Mouse (Mus musculus) forebrain, embryonic 15.5 days (tissue): Measurements from ENCODE around the gene Pxylp1. TPM values are rescaled to one million over a fixed set of nuclear protein-coding genes. Genes with fewer than 3 reads are reported as not detected.

Source experiments
- ATAC-seq: fragments of 200-750 bp; cut with Nextera tagmentation; replicated peaks from 2 replicates; pipeline ENCODE4 v1.8.0; 2017; ENCODE audit warnings: mild to moderate bottlenecking, moderate TSS enrichment, moderate library complexity
- H3K27ac ChIP-seq: fragments of 300-500 bp; sonication (generic); replicated peaks from 2 replicates; pipeline ENCODE4 v1.5.1; 2015; ENCODE audit warnings: mild to moderate bottlenecking, inconsistent platforms
- H3K27me3 ChIP-seq: fragments of 300-500 bp; sonication (generic); 2 replicates; pipeline ENCODE4 v1.6.1; 2015; ENCODE audit warnings: inconsistent platforms
- H3K36me3 ChIP-seq: fragments of 300-500 bp; sonication (generic); 2 replicates; pipeline ENCODE4 v1.6.1; 2015; ENCODE audit warnings: mild to moderate bottlenecking, inconsistent platforms
- H3K4me1 ChIP-seq: fragments of 300-500 bp; sonication (generic); 2 replicates; pipeline ENCODE4 v1.6.1; 2015; ENCODE audit warnings: inconsistent platforms
- H3K4me2 ChIP-seq: fragments of 300-500 bp; sonication (generic); replicated peaks from 2 replicates; pipeline ENCODE4 v1.6.1; 2015; ENCODE audit warnings: mild to moderate bottlenecking, inconsistent platforms
- H3K4me3 ChIP-seq: fragments of 300-500 bp; sonication (generic); 2 replicates; pipeline ENCODE4 v1.5.1; 2015; ENCODE audit warnings: mild to moderate bottlenecking, inconsistent platforms
- H3K9ac ChIP-seq: fragments of 300-500 bp; sonication (generic); replicated peaks from 2 replicates; pipeline ENCODE4 v1.6.1; 2015; ENCODE audit warnings: mild to moderate bottlenecking, inconsistent platforms
- H3K9me3 ChIP-seq: fragments of 300-500 bp; sonication (generic); 2 replicates; pipeline ENCODE4 v1.6.1; 2016; ENCODE audit warnings: inconsistent platforms
- WGBS: fragments of 180-500 bp; shearing (Covaris S2); methylation state at CpG from one replicate; pipeline ENCODE4 v1.1.7; 2015; ENCODE audit warnings: mixed read lengths; 5-methylcytosine and 5-hydroxymethylcytosine counted together
- polyA plus RNA-seq: library from polyadenylated mRNA; unstranded; fragments of >200 nt; fragmentation: Nextera tagmentation; extraction: Ambion mirVana; gene quantifications from 2 replicates; pipeline ENCODE4 v1.2.1, GENCODE M21; 2015

The Pxylp1 gene
- polyA plus RNA-seq, 1 experiment from 2014 or later = 33.8 TPM

DNA sequence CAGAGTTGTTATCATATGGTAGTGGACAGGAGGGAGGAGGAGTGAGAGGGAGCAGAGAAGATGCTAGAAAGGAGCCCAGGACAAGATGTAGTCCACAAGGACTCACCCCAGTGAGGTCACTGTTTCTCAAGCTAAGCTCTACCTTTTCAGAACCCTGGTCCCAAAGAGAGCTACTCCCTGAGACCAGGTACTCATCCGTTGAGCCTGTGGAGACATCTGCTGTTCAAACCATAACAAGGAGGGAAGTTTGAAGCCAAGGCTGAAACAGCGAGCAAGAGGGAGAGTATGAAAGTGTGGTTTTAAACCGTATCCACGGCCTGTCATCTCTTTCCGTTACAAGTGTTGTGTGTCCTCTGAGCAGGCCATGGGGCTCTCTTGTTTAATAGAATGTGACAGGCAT, 22.9 kb downstream of the Pxylp1 start:
- ATAC-seq = no peak
- Histone ChIP-seq H3K9me3 (no peaks in the 10 kb centered on the region), H3K4me3 (no peak overlapping the region), H3K27me3 (no peaks in the 10 kb centered on the region), H3K9ac (no peak overlapping the region), H3K27ac (no peak overlapping the region), H3K36me3 (no peaks in the 10 kb centered on the region), H3K4me2 (no peak overlapping the region), H3K4me1 (peaks cover 14% of the 10 kb centered on the region; the same call in 1 of the 2 replicates)
- WGBS = 97% methylated on average over 5 of the region's 5 CpGs

- Histone ChIP-seq H3K4me1 (peaks cover 14% of the 10 kb centered on the region; the same call in 1 of the 2 replicates), H3K27me3 (no peaks in the 10 kb centered on the region), H3K27ac (no peak overlapping the region), H3K4me3 (no peak overlapping the region), H3K9me3 (no peaks in the 10 kb centered on the region), H3K4me2 (no peak overlapping the region), H3K36me3 (no peaks in the 10 kb centered on the region), H3K9ac (no peak overlapping the region)
- no peak for ATAC-seq
- WGBS = 77% methylated on average over 6 of the region's 6 CpGs
These were observed 23.9 kb downstream of the Pxylp1 start for GRCm38 (mm10) chr9:96868546-96868945.

DNA sequence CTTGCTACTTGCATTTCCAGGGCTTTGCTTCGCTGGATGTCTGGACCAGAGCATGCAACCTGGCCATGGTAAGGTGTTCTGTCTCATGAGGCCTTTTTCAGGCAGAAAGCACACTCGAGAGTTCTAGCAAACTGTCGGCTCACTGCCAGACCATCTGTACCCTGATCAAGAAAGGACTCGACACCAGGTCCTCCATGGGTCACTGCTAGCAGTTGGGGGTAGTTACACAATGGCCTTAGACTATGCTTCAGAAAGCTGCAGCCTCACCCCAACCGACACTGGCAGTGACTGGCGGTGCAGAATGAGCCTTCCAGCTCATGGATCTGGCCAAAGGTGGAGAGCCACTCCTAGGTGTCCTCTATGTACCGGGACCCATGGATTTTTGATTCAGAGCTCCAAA, 25.3 kb downstream of the Pxylp1 start:
- Histone ChIP-seq H3K9ac (no peak overlapping the region), H3K4me1 (peaks cover 14% of the 10 kb centered on the region; the same call in 1 of the 2 replicates), H3K27ac (no peak overlapping the region), H3K4me3 (no peak overlapping the region), H3K4me2 (no peak overlapping the region), H3K27me3 (no peaks in the 10 kb centered on the region), H3K9me3 (no peaks in the 10 kb centered on the region), H3K36me3 (no peaks in the 10 kb centered on the region)
- WGBS = 48% methylated on average over 7 of the region's 7 CpGs
- ATAC-seq = no peak

- Histone ChIP-seq H3K4me1 (peaks cover 14% of the 10 kb centered on the region; the same call in 1 of the 2 replicates), H3K4me3 (no peak overlapping the region), H3K27me3 (no peaks in the 10 kb centered on the region), H3K36me3 (no peaks in the 10 kb centered on the region), H3K27ac (peak overlapping the region; percentile 58), H3K4me2 (no peak overlapping the region), H3K9ac (no peak overlapping the region), H3K9me3 (no peaks in the 10 kb centered on the region)
- no peak for ATAC-seq
- WGBS = 96% methylated on average over 5 of the region's 5 CpGs
These were observed 26.3 kb downstream of the Pxylp1 start for GRCm38 (mm10) chr9:96866196-96866595.

DNA sequence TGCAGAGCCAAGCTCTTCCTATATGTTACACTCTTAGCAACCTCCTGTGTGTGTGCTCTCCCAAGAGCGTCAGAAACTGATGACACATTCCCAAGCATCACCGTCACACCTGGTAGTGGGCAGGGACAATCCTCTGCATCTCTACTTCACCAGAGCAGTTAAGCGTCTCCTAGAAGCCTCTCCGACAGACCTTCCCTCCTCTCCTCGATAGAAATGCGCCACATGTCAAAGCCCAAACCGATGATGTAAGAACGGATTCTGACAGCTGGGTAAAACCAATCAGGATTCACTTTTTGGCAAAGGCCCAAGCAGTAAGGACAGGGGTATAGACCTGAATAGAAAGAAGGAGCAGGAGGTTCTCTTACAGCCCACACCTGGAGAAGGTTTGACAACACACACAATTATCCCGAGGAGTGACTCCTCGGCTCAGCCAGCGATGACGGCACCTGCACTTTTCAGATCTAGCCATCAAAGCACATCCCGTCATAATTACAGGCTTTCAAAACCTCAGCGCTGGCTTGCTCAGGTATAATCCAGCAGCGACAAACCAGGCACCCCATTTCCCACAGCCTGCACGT, 26.9 kb downstream of the Pxylp1 start:
- no peaks in the 10 kb centered on the region for H3K36me3 ChIP-seq
- H3K9ac ChIP-seq = no peak overlapping the region
- H3K4me3 ChIP-seq = no peak overlapping the region
- H3K9me3 ChIP-seq = no peaks in the 10 kb centered on the region
- H3K4me2 ChIP-seq = peak overlapping the region; percentile 14; the same call in 1 of the 2 replicates
- no peaks in the 10 kb centered on the region for H3K27me3 ChIP-seq
- peak; percentile 65 for ATAC-seq
- H3K4me1 ChIP-seq = peaks cover 14% of the 10 kb centered on the region; the same call in 1 of the 2 replicates
- 58% methylated on average over 16 of the region's 16 CpGs for WGBS
- H3K27ac ChIP-seq = peak overlapping the region; percentile 58

- no peaks in the 10 kb centered on the region for H3K27me3 ChIP-seq
- no peak for ATAC-seq
- H3K36me3 ChIP-seq = no peaks in the 10 kb centered on the region
- no peak overlapping the region for H3K4me3 ChIP-seq
- H3K27ac ChIP-seq = no peak overlapping the region
- H3K4me1 ChIP-seq = peaks cover 14% of the 10 kb centered on the region; the same call in 1 of the 2 replicates
- H3K4me2 ChIP-seq = no peak overlapping the region
- no peak overlapping the region for H3K9ac ChIP-seq
- 80% methylated on average over 3 of the region's 3 CpGs for WGBS
- H3K9me3 ChIP-seq = no peaks in the 10 kb centered on the region
These were observed 28.9 kb downstream of the Pxylp1 start for GRCm38 (mm10) chr9:96863539-96863938.

- Histone ChIP-seq H3K4me2 (no peak overlapping the region), H3K4me1 (peaks cover 14% of the 10 kb centered on the region; the same call in 1 of the 2 replicates), H3K36me3 (no peaks in the 10 kb centered on the region), H3K9me3 (no peaks in the 10 kb centered on the region), H3K9ac (no peak overlapping the region), H3K27ac (no peak overlapping the region), H3K4me3 (no peak overlapping the region), H3K27me3 (no peaks in the 10 kb centered on the region)
- WGBS = 76% methylated on average over 4 of the region's 4 CpGs
- ATAC-seq = no peak
These were observed 29.6 kb downstream of the Pxylp1 start for GRCm38 (mm10) chr9:96862836-96863235.

DNA sequence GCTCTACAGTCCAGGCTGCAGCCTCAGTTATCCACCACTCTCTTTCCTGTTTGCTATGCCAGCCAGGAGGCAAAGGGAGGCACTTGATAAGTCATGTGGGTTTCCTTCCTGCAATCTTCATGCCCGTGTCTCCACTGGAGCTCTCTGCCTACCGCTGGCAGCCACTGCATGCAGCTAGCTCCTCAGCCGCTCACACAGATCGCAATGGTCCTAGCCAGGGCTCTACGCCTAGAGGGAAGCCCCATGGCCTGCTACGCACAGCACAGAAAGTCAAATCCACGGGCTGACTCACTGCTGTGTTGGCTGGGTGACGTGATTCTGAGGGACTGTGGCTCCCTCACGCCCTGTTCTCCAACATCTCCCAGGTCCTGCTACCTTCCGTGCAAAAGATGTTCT, 31.4 kb downstream of the Pxylp1 start:
- H3K4me3 ChIP-seq = no peak overlapping the region
- H3K9ac ChIP-seq = no peak overlapping the region
- no peaks in the 10 kb centered on the region for H3K9me3 ChIP-seq
- H3K4me1 ChIP-seq = peaks cover 9% of the 10 kb centered on the region; the same call in 1 of the 2 replicates
- no peaks in the 10 kb centered on the region for H3K36me3 ChIP-seq
- WGBS = 86% methylated on average over 10 of the region's 10 CpGs
- no peak for ATAC-seq
- no peak overlapping the region for H3K27ac ChIP-seq
- H3K27me3 ChIP-seq = no peaks in the 10 kb centered on the region
- H3K4me2 ChIP-seq = no peak overlapping the region

DNA sequence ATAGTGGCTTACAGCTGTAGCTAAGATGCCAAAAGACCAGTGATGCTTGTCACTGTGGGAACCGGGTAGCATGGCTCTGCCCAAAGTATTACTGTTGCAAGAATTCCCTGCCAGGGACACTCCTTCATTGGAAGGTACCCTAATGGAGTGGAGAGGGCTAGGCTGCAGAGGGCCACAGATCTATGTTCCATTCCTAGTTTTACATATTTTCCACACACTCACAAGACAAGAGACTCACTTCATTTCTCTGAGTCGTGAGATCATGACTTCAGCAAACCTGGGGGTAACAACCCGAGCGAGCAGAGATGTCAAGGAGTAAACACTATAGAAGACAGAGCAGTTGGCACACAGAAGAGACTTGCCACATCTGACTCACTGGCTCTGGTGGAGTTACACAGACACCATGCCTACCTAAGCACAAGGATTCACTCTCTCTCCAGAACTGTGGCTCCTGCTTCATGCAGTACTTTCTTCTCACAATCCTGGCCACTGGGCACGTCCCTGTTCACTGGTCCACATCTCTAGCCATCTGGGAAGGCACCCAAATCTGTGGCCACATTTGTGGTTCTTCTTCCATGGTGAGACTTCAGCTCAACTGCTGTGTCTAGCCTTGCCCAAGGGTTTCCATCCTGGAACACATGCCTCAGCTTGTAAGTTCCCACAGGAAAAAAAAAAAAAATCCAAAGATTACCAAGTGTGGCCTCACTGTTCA, 31.9 kb downstream of the Pxylp1 start:
- no peak for ATAC-seq

GRCm38 (mm10) chr9:96859027-96859426, 33.4 kb downstream of the Pxylp1 start:
- ATAC-seq = no peak
- Histone ChIP-seq H3K36me3 (no peaks in the 10 kb centered on the region), H3K27ac (no peak overlapping the region), H3K27me3 (no peaks in the 10 kb centered on the region), H3K4me2 (no peak overlapping the region), H3K9me3 (no peaks in the 10 kb centered on the region), H3K9ac (no peak overlapping the region), H3K4me1 (no peaks in the 10 kb centered on the region), H3K4me3 (no peak overlapping the region)
- 60% methylated on average over 2 of the region's 2 CpGs for WGBS

More for the DNA sequence above, 31.9 kb downstream of the Pxylp1 start:
- no peak overlapping the region for H3K4me3 ChIP-seq
- H3K4me1 ChIP-seq = peaks cover 4% of the 10 kb centered on the region; the same call in 1 of the 2 replicates
- H3K4me2 ChIP-seq = no peak overlapping the region
- H3K27me3 ChIP-seq = no peaks in the 10 kb centered on the region
- no peaks in the 10 kb centered on the region for H3K9me3 ChIP-seq
- no peak overlapping the region for H3K9ac ChIP-seq
- 95% methylated on average over 5 of the region's 5 CpGs for WGBS
- H3K27ac ChIP-seq = no peak overlapping the region
- H3K36me3 ChIP-seq = no peaks in the 10 kb centered on the region

GRCm38 (mm10) chr9:96857838-96858237, 34.6 kb downstream of the Pxylp1 start:
- Histone ChIP-seq H3K9ac (no peak overlapping the region), H3K36me3 (no peaks in the 10 kb centered on the region), H3K27me3 (no peaks in the 10 kb centered on the region), H3K9me3 (no peaks in the 10 kb centered on the region), H3K4me1 (no peaks in the 10 kb centered on the region), H3K4me2 (no peak overlapping the region), H3K4me3 (no peak overlapping the region), H3K27ac (no peak overlapping the region)
- ATAC-seq = no peak
- WGBS = 93% methylated on average over 4 of the region's 4 CpGs

- Histone ChIP-seq H3K27me3 (no peaks in the 10 kb centered on the region), H3K9ac (no peak overlapping the region), H3K36me3 (no peaks in the 10 kb centered on the region), H3K4me2 (no peak overlapping the region), H3K27ac (peak overlapping the region; percentile 40; the same call in 1 of the 2 replicates), H3K4me1 (0 out of 2 replicates have a peak, but pooled peaks cover 3% of the 10 kb centered on the region), H3K4me3 (no peak overlapping the region), H3K9me3 (no peaks in the 10 kb centered on the region)
- 68% methylated on average over 16 of the region's 16 CpGs for WGBS
- ATAC-seq = no peak
These were observed 38.9 kb downstream of the Pxylp1 start for GRCm38 (mm10) chr9:96853300-96854186.
